Mouse (Mus musculus): ENCODE results near the gene Thnsl2. TPM values are rescaled to one million over a fixed set of nuclear protein-coding genes. Genes with fewer than 3 reads are reported as not detected.

The Thnsl2 gene
- polyA plus RNA-seq, 1 experiment, result 6.5 TPM

GRCm38 (mm10) chr6:71129071-71129470 is 15.2 kb downstream of the Thnsl2 start:
- DNase-seq, result no peak
- no peaks in the 10 kb centered on the region for H3K4me1 ChIP-seq (ENCODE audit: control insufficient read depth, insufficient read depth, low read length)

GRCm38 (mm10) chr6:71126290-71126689 is 17.9 kb downstream of the Thnsl2 start:
- no peaks in the 10 kb centered on the region for H3K27me3 ChIP-seq (ENCODE audit: control insufficient read depth, insufficient read depth, low read length)
- no peak for DNase-seq
- TF ChIP-seq POLR2A (IDR thresholded peaks at IDR 0.05; ENCODE audit: borderline replicate concordance, insufficient read depth, low read length) (no peak), CTCF (IDR thresholded peaks at IDR 0.05; ENCODE audit: borderline replicate concordance, insufficient read depth, low read depth, low read length) (no peak)
- no peaks in the 10 kb centered on the region for H3K4me1 ChIP-seq (ENCODE audit: control insufficient read depth, insufficient read depth, low read length)
- WGBS, result 68% methylated on average over 3 of the region's 3 CpGs
- H3K27ac ChIP-seq (ENCODE audit: insufficient read depth, low read length), result no peak overlapping the region
- no peak overlapping the region for H3K4me3 ChIP-seq (replicated peaks; ENCODE audit: insufficient read depth, low read depth, low read length)

More at GRCm38 (mm10) chr6:71129071-71129470, 15.2 kb downstream of the Thnsl2 start:
- no peak overlapping the region for H3K27ac ChIP-seq (ENCODE audit: insufficient read depth, low read length)
- H3K27me3 ChIP-seq (ENCODE audit: control insufficient read depth, insufficient read depth, low read length), result no peaks in the 10 kb centered on the region
- H3K4me3 ChIP-seq (replicated peaks; ENCODE audit: insufficient read depth, low read depth, low read length), result no peak overlapping the region
- TF ChIP-seq CTCF (IDR thresholded peaks at IDR 0.05; ENCODE audit: borderline replicate concordance, insufficient read depth, low read depth, low read length), result 0 out of 2 replicates have a peak, but pooled peaks have one; percentile 19
- TF ChIP-seq POLR2A (IDR thresholded peaks at IDR 0.05; ENCODE audit: borderline replicate concordance, insufficient read depth, low read length), result no peak
- WGBS, result 52% methylated on average over 4 of the region's 4 CpGs

GRCm38 (mm10) chr6:71125043-71125893 is 19.0 kb downstream of the Thnsl2 start:
- peak; percentile 84 for TF ChIP-seq CTCF (IDR thresholded peaks at IDR 0.05; ENCODE audit: borderline replicate concordance, insufficient read depth, low read depth, low read length)
- no peak for TF ChIP-seq POLR2A (IDR thresholded peaks at IDR 0.05; ENCODE audit: borderline replicate concordance, insufficient read depth, low read length)
- peak; percentile 68 to 84 for DNase-seq
- Histone ChIP-seq H3K4me1 (ENCODE audit: control insufficient read depth, insufficient read depth, low read length) (no peaks in the 10 kb centered on the region), H3K4me3 (replicated peaks; ENCODE audit: insufficient read depth, low read depth, low read length) (no peak overlapping the region), H3K27ac (ENCODE audit: insufficient read depth, low read length) (no peak overlapping the region), H3K27me3 (ENCODE audit: control insufficient read depth, insufficient read depth, low read length) (no peaks in the 10 kb centered on the region)
- 5% methylated on average over 3 of the region's 3 CpGs for WGBS

GRCm38 (mm10) chr6:71119577-71120254 is 24.5 kb downstream of the Thnsl2 start:
- Histone ChIP-seq H3K27me3 (ENCODE audit: control insufficient read depth, insufficient read depth, low read length) (no peaks in the 10 kb centered on the region), H3K4me1 (ENCODE audit: control insufficient read depth, insufficient read depth, low read length) (no peaks in the 10 kb centered on the region), H3K4me3 (replicated peaks; ENCODE audit: insufficient read depth, low read depth, low read length) (no peak overlapping the region), H3K27ac (ENCODE audit: insufficient read depth, low read length) (no peak overlapping the region)
- 37% methylated on average over 10 of the region's 10 CpGs for WGBS
- DNase-seq, result no peak
- TF ChIP-seq CTCF (IDR thresholded peaks at IDR 0.05; ENCODE audit: borderline replicate concordance, insufficient read depth, low read depth, low read length), result no peak
- TF ChIP-seq POLR2A (IDR thresholded peaks at IDR 0.05; ENCODE audit: borderline replicate concordance, insufficient read depth, low read length), result no peak

- Histone ChIP-seq H3K4me1 (ENCODE audit: control insufficient read depth, insufficient read depth, low read length) (no peaks in the 10 kb centered on the region; the same call in 1 of the 2 replicates), H3K27me3 (ENCODE audit: control insufficient read depth, insufficient read depth, low read length) (no peaks in the 10 kb centered on the region; the same call in 1 of the 2 replicates), H3K4me3 (replicated peaks; ENCODE audit: insufficient read depth, low read depth, low read length) (no peak overlapping the region), H3K27ac (ENCODE audit: insufficient read depth, low read length) (no peak overlapping the region)
- DNase-seq, result peak; percentile 32 to 68
- WGBS, result 9% methylated on average over 11 of the region's 11 CpGs
- TF ChIP-seq CTCF (IDR thresholded peaks at IDR 0.05; ENCODE audit: borderline replicate concordance, insufficient read depth, low read depth, low read length), result no peak
- no peak for TF ChIP-seq POLR2A (IDR thresholded peaks at IDR 0.05; ENCODE audit: borderline replicate concordance, insufficient read depth, low read length)
These were observed 32.7 kb downstream of the Thnsl2 start for GRCm38 (mm10) chr6:71111419-71112113.

- WGBS, result 63% methylated on average over 19 of the region's 19 CpGs
- DNase-seq, result no peak
These were observed 37.9 kb downstream of the Thnsl2 start for GRCm38 (mm10) chr6:71106170-71106945.

GRCm38 (mm10) chr6:71096126-71096525 is 48.1 kb downstream of the Thnsl2 start:
- H3K4me3 ChIP-seq (replicated peaks; ENCODE audit: insufficient read depth, low read depth, low read length), result no peak overlapping the region
- DNase-seq, result no peak
- H3K27ac ChIP-seq (ENCODE audit: insufficient read depth, low read length), result no peak overlapping the region
- H3K27me3 ChIP-seq (ENCODE audit: control insufficient read depth, insufficient read depth, low read length), result no peaks in the 10 kb centered on the region
- no peaks in the 10 kb centered on the region; the same call in 1 of the 2 replicates for H3K4me1 ChIP-seq (ENCODE audit: control insufficient read depth, insufficient read depth, low read length)
- WGBS, result 96% methylated on average over 3 of the region's 3 CpGs
- no peak for TF ChIP-seq CTCF (IDR thresholded peaks at IDR 0.05; ENCODE audit: borderline replicate concordance, insufficient read depth, low read depth, low read length)
- no peak for TF ChIP-seq POLR2A (IDR thresholded peaks at IDR 0.05; ENCODE audit: borderline replicate concordance, insufficient read depth, low read length)

More at GRCm38 (mm10) chr6:71106170-71106945, 37.9 kb downstream of the Thnsl2 start:
- Histone ChIP-seq H3K27me3 (ENCODE audit: control insufficient read depth, insufficient read depth, low read length) (no peaks in the 10 kb centered on the region; the same call in 1 of the 2 replicates), H3K4me3 (replicated peaks; ENCODE audit: insufficient read depth, low read depth, low read length) (no peak overlapping the region), H3K27ac (ENCODE audit: insufficient read depth, low read length) (no peak overlapping the region), H3K4me1 (ENCODE audit: control insufficient read depth, insufficient read depth, low read length) (no peaks in the 10 kb centered on the region; the same call in 1 of the 2 replicates)
- TF ChIP-seq POLR2A (IDR thresholded peaks at IDR 0.05; ENCODE audit: borderline replicate concordance, insufficient read depth, low read length) (no peak), CTCF (IDR thresholded peaks at IDR 0.05; ENCODE audit: borderline replicate concordance, insufficient read depth, low read depth, low read length) (no peak)
